Mouse (Mus musculus) right cerebral cortex, adult 2 months (tissue): ENCODE results near the gene Fdxacb1.

Source experiments
- DNase-seq, 2 experiments: peaks; one replicate each; pipeline ENCODE4 v3.0.0; 2021 to 2022; ENCODE audit warnings: low spot score in 2 of 2

The Fdxacb1 gene

GRCm38 (mm10) chr9:50803055-50803671, 35.1 kb downstream of the Fdxacb1 start:
- DNase-seq = no peak

DNA sequence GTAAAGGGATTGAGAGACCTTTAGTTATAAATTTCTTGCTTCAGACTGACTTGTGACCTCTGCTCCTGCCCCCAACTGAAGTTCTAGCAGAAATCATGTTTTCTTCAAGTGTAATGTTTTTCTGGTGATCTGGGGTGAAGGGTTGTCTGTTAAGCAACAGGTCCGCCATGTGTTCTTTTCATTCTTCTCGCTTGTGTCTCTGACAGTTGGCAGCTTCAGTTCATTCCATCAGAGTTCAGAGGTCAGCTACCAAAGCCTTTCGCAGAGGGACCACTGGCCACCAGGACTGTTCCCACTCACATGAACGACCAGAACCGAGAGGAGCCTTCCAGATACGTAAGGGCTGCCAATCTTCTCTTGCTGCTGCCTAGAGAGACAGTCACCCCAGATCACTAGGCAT, 40.4 kb downstream of the Fdxacb1 start:
- no peak for DNase-seq

DNA sequence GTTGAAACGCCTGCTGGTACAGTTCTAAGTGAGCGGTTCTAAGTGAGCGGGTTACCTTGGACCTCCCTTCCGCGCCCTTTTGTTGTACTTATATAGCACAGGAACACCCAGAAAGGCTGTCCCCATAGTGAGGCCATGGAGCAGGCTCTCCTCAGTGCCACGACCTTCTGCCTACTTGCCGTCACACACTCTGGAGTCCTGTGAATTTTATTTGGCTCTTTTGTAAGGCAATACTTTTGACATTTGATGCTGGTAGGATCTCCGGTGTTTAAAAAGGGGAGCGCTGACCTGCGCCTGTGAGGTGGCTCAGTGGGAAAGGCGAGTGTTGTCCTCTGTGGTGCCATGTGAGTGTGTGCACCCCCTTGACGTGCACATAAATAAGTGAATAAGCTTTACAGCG, 41.1 kb downstream of the Fdxacb1 start:
- DNase-seq = no peak

DNA sequence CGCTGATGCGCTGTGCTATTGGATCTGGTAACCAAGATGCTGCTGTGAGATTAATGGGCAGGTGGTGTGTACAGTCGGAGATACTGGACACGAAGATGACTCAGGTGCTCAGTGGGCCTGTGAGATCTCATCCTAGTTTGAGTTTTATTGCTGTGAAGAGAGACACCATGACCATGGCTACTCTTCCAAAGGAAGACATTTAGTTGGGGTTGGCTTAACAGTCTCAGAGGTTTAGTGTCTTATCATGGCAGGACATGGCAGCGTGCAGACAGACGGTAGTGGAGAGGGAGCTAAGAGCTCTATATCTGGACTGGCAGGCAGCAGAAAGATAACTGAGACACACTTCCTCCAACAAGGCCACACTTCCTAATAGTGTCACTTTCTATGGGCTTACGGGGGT, 43.2 kb downstream of the Fdxacb1 start:
- no peak for DNase-seq

DNA sequence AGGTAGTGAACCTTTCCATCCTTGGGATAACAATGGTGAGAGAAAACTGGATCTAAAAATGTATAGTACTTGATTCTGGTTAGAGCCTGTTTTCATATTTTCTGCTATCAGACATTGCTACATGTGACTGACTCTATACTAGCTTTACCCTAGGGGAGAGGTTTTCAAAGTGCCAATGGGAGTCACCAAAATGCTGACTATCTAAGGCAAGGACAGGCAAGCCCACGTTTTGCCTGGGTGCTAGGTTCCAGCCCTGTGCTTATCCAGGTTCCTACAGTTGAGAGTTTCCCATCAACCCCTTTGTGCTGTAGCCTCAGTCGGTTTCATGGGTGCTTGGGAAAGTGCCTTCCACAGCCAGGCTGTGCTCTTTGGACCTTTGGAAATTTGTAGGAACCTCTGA, 43.7 kb downstream of the Fdxacb1 start:
- DNase-seq = no peak

- DNase-seq = no peak
Measured at GRCm38 (mm10) chr9:50813796-50814195, 45.8 kb downstream of the Fdxacb1 start.

- no peak for DNase-seq
Measured at GRCm38 (mm10) chr9:50815666-50816065, 47.6 kb downstream of the Fdxacb1 start.

DNA sequence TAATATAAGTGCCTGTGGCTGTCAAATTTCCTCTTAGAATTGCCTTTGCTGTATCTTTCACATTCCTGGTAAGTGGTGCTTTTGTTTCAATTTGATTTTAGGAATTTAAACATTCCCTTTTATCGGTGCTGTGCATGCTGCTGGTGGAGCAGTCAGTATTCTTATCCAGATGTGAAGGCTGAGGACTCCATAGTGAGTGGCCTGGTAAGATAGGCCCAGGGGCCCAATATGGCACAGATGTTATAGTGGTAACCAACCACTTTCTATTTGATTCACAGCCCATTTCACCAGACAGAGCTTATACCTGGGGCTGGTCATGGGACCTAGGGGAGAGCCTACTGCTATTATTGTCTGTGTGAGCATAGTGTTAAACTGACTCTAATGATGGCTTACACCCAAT, 48.5 kb downstream of the Fdxacb1 start:
- no peak for DNase-seq

GRCm38 (mm10) chr9:50818050-50818449, 50.0 kb downstream of the Fdxacb1 start:
- DNase-seq = no peak

DNA sequence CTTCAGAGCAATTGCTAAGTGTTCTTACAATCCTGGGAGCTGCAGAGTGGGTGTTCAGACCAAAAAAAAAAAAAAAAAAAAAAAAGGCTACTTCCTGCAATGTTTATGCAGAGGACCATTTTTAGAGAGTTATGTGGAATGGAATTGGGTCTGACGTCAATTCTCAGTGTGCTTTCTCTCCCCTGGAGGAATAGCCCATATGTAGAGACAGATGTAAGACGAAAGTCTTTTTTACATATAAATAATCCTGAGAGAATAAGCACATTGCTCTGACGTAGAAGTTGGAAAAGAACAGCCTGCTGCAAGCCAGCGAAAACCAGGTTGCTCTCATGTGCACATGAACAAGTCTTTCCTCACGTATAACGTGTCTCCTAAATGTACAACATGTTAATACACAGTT, 51.7 kb downstream of the Fdxacb1 start:
- peak in 1 of 2 experiments; percentile 47 for DNase-seq

DNA sequence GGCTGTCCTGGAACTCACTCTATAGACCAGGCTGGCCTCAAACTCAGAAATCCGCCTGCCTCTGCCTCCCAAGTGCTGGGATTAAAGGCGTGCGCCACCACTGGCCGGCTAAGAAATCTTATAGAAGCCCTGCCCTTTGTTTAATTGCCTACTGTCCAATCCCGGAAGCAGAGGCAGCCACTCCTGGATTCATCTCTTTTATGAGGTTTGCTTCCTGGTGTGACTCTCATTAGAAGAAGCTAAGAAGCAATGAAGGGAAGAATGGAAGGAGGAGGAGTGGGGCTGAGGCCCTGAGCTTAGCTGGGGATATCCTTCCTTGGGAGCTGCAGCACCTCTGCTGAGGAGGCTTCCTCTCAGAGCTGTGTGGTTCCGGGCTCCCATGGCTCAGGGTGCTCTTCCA, 53.6 kb downstream of the Fdxacb1 start:
- no peak for DNase-seq

- no peak for DNase-seq
Measured at GRCm38 (mm10) chr9:50822216-50822615, 54.2 kb downstream of the Fdxacb1 start.
